Mouse (Mus musculus) forebrain, embryonic 10.5 days (tissue): ENCODE data around the gene Prkag1. TPM values are rescaled to one million over a fixed set of nuclear protein-coding genes. Genes with fewer than 3 reads are reported as not detected.
A peak's percentile ranks its signal among the peaks of the same experiment; 100 is the strongest.
"Not testable (repeated sequence)": the region's sequence is repeated elsewhere in the genome, so short reads cannot be mapped to it uniquely, and the experiment has no call there.

Source experiments
- DNase-seq: peaks from one replicate; pipeline ENCODE4 v3.0.0-alpha.2; 2017; ENCODE audit warnings: low spot score; ENCODE audit errors: extremely low spot score
- H3K27ac ChIP-seq: fragments of 300-500 bp; sonication (generic); 2 replicates; pipeline ENCODE4 v1.5.1; 2016; ENCODE audit warnings: mild to moderate bottlenecking
- H3K27me3 ChIP-seq: fragments of 300-500 bp; sonication (generic); 2 replicates; pipeline ENCODE4 v1.6.1; 2016; ENCODE audit warnings: mild to moderate bottlenecking; ENCODE audit not compliant: poor library complexity, severe bottlenecking
- H3K36me3 ChIP-seq: fragments of 300-500 bp; sonication (generic); replicated peaks from 2 replicates; pipeline ENCODE4 v1.6.1; 2016; ENCODE audit warnings: mild to moderate bottlenecking, moderate library complexity
- H3K4me1 ChIP-seq: fragments of 300-500 bp; sonication (generic); 2 replicates; pipeline ENCODE4 v1.6.1; 2016
- H3K4me3 ChIP-seq: fragments of 300-500 bp; sonication (generic); 2 replicates; pipeline ENCODE4 v1.5.1; 2016; ENCODE audit warnings: mild to moderate bottlenecking, moderate library complexity
- H3K9me3 ChIP-seq: fragments of 300-500 bp; sonication (generic); 2 replicates; pipeline ENCODE4 v1.6.1; 2016; ENCODE audit warnings: mild to moderate bottlenecking, moderate library complexity
- WGBS: fragments of 180-500 bp; shearing (Covaris S2); methylation state at CpG from one replicate; pipeline ENCODE4 v1.1.7; 2016; 5-methylcytosine and 5-hydroxymethylcytosine counted together
- polyA plus RNA-seq: library from polyadenylated mRNA; unstranded; fragments of >200 nt; fragmentation: Nextera tagmentation; extraction: Ambion mirVana; gene quantifications from 2 replicates; pipeline ENCODE4 v1.2.1, GENCODE M21; 2016

Prkag1 gene
- polyA plus RNA-seq, 1 experiment from 2014 or later: 90.4 TPM

DNA sequence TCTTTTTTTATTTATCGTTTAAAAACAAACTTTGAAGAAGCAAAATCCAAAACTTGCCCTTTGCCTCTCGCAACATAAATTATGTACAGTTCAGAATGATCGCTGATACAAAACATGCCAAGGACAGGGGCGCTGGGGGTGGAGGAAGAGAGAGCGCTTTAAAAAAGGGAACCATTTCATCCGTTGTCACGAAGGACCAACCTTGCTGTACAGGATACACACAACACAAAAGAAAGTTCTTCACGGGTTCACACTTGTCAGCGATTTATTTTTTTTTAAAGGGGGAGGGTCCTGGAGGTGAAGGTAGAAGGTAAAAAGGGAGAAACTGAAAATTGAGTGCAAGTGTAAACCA lies 339 bp upstream of the Prkag1 start:
- Histone ChIP-seq H3K4me1 (peaks cover 35% of the 10 kb centered on the region), H3K27ac (peak overlapping the region; percentile 92), H3K9me3 (no peaks in the 10 kb centered on the region), H3K4me3 (peak overlapping the region; percentile 85), H3K36me3 (peaks cover 59% of the 10 kb centered on the region), H3K27me3 (no peaks in the 10 kb centered on the region)
- 21% methylated on average over 9 of the region's 9 CpGs for WGBS
- no peak for DNase-seq

DNA sequence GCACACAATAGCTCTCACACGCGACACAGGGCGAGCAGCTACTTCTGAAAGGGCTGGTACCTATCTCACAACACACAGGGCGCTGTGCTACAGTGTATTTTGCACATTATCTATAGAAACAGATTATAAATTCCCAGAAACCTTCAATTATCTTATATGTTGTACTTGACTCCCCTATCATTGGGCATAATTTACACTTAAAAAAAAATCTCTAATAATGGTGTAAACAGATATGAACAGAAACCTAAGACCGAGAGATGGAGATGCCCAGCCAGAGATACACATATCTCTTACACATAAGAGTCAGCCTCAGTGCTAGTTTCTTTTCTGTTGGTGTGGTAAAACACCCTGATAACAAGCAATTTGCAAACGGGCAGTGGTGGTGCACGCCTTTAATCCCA lies 3.7 kb downstream of the Prkag1 start:
- 95% methylated on average over 7 of the region's 7 CpGs for WGBS
- no peaks in the 10 kb centered on the region for H3K9me3 ChIP-seq
- H3K27ac ChIP-seq: no peak overlapping the region
- H3K4me1 ChIP-seq: peaks cover 31% of the 10 kb centered on the region
- DNase-seq: no peak
- no peaks in the 10 kb centered on the region for H3K27me3 ChIP-seq
- no peak overlapping the region for H3K4me3 ChIP-seq
- H3K36me3 ChIP-seq: peaks cover 48% of the 10 kb centered on the region

DNA sequence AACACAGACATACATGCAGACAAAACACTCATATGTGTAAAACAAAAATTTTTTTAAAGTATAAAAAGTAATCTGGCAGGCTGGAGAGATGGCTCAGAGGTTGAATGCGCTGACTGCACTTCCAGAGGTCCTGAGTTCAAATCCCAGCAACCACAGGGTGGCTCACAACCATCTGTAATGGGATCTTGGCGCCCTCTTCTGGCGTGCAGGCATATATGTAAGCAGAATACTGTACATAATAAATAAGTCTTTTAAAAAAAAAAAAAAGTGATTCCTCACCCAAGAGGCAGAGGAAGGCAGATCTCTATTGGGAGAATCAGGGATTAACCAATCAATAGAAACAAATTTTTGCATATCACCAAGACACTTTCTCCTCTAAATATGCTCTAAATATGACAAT lies 7.9 kb downstream of the Prkag1 start:
- H3K9me3 ChIP-seq: no peaks in the 10 kb centered on the region
- H3K4me3 ChIP-seq: no peak overlapping the region
- H3K27me3 ChIP-seq: no peaks in the 10 kb centered on the region
- H3K36me3 ChIP-seq: peaks cover 60% of the 10 kb centered on the region
- no peak overlapping the region for H3K27ac ChIP-seq
- 66% methylated on average over 3 of the region's 3 CpGs for WGBS
- H3K4me1 ChIP-seq: 0 out of 2 replicates have a peak, but pooled peaks cover 5% of the 10 kb centered on the region
- no peak for DNase-seq

DNA sequence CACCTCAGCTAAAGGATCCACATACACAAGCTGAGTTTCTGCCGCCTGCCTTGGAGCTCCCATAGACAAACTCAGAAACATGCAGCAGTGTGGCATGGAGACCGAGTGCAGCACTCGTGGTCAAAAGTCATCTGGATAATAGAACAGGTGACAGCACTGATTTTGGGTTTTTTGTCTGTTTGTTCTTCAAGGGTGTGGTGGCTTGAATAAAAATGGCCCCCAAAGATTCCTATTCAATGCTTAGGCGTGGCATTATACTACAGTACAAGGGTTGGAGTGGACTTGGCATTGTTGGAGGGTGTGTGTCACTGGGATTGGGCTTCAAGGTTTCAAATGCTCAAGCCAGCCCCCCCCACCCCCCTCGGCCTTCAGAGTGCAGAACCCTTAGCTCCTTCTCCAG lies 9.2 kb downstream of the Prkag1 start:
- no peaks in the 10 kb centered on the region for H3K27me3 ChIP-seq
- no peak for DNase-seq
- H3K36me3 ChIP-seq: peaks cover 54% of the 10 kb centered on the region
- 0 out of 2 replicates have a peak, but pooled peaks cover 2% of the 10 kb centered on the region for H3K4me1 ChIP-seq
- no peak overlapping the region for H3K27ac ChIP-seq
- no peaks in the 10 kb centered on the region for H3K9me3 ChIP-seq
- WGBS: 87% methylated on average over 5 of the region's 5 CpGs
- H3K4me3 ChIP-seq: no peak overlapping the region

DNA sequence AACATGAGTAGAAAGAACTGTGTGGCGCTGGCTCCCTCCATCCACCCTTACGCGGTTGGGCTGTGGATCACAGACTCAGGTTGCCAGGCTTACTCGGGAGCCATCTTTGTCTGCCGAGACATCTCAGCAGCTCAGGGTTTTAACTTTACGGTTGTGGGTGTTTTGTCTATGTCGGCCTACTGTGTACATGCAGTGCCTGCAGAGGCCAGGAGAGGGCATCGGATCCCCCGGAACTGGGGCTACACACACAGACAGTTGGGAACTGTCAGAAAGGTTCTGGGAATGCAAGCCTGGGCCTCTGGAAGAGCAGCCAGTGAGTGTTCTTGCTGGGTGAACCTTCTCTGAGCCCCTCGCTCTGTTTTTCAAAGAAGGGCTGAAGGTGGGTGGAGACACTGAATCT lies 9.9 kb downstream of the Prkag1 start:
- WGBS: 22% methylated on average over 10 of the region's 10 CpGs

DNA sequence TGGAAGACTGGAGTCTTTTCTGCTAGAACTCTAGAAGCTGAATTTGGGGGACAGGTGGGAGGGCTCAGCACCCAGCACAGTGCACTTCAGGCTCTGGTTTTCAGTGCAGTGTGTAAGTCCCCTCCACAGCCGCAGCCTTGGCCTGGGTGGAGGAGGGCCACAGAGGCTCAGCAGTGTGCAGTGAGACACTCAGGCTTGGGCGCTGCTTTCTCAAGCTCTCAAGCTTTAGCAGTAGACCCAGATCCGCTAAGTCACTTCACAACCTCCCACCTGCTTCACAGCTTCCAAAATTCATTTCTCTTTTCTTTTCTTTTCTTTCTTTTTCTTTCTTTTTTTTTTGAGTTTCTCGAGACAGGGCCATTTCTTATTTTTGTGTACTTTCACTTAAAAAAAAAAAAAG lies 10.4 kb downstream of the Prkag1 start:
- 87% methylated on average over 4 of the region's 4 CpGs for WGBS
- Histone ChIP-seq H3K27me3 (no peaks in the 10 kb centered on the region), H3K4me1 (0 out of 2 replicates have a peak, but pooled peaks cover 2% of the 10 kb centered on the region), H3K9me3 (no peaks in the 10 kb centered on the region), H3K27ac (no peak overlapping the region), H3K36me3 (peaks cover 63% of the 10 kb centered on the region), H3K4me3 (no peak overlapping the region)
- no peak for DNase-seq

More for the DNA sequence above, 9.9 kb downstream of the Prkag1 start:
- H3K27me3 ChIP-seq: no peaks in the 10 kb centered on the region
- no peaks in the 10 kb centered on the region for H3K9me3 ChIP-seq
- 0 out of 2 replicates have a peak, but pooled peaks cover 2% of the 10 kb centered on the region for H3K4me1 ChIP-seq
- peaks cover 61% of the 10 kb centered on the region for H3K36me3 ChIP-seq
- no peak overlapping the region for H3K4me3 ChIP-seq
- no peak for DNase-seq
- no peak overlapping the region for H3K27ac ChIP-seq

DNA sequence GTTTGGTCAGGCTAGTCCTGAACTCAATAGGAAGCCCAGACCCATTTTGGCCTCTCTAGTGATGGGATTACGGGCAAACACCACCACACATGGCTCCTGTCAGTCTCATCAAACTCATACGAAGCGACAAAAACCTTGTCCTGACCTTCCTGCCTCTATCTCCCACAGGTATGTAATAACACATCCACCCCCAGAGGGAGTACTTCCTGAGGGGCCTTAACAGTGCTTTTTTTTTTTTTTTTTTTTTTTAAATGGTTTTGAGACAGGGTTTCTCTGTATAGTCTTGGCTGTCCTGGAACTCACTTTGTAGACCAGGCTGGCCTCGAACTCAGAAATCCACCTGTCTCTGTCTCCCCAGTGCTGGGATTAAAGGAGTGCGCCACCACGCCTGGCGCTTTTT lies 13.2 kb downstream of the Prkag1 start:
- Histone ChIP-seq H3K4me1 (0 out of 2 replicates have a peak, but pooled peaks cover 2% of the 10 kb centered on the region), H3K9me3 (no peaks in the 10 kb centered on the region), H3K27me3 (peaks cover 2% of the 10 kb centered on the region; the same call in 1 of the 2 replicates), H3K27ac (no peak overlapping the region), H3K36me3 (peaks cover 62% of the 10 kb centered on the region), H3K4me3 (no peak overlapping the region)
- 92% methylated on average over 7 of the region's 7 CpGs for WGBS
- DNase-seq: no peak

DNA sequence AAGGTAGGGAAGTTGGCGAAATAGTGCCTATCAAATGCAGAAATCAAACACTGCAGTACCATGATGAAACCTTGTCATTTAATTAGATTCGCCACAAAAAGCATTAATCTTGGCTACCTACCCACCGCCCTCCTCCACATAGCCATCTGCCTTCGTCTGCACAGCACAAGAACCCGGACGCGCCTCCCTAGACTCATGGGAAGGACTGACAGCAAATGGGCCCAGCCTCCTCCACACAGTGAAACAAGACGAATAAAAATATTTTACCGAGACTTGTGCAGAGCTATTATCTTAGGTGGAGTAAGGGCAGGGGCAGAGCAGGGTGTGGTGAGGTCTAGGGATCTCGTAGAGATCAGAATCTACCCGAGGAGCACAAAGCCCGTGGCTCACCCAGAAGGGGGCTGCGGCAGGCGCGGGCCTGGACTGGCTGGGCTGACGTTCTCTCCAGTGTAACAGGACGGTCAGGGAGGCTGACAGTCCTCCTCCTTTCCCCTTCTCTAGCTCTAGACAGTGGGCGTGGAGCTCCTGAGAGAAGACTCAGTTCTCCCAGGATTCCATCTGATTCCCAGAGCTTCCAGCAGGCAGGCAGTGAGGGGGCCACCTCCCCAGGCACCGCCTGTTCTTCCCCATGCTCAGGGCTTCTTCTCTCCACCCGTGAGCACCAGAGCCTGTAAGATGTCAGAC lies 18.4 kb downstream of the Prkag1 start:
- H3K36me3 ChIP-seq: peaks cover 56% of the 10 kb centered on the region
- no peak overlapping the region for H3K4me3 ChIP-seq
- no peak overlapping the region for H3K27ac ChIP-seq
- WGBS: 89% methylated on average over 20 of the region's 20 CpGs
- H3K9me3 ChIP-seq: no peaks in the 10 kb centered on the region
- H3K27me3 ChIP-seq: peaks cover 41% of the 10 kb centered on the region
- DNase-seq: no peak
- H3K4me1 ChIP-seq: peaks cover 18% of the 10 kb centered on the region

DNA sequence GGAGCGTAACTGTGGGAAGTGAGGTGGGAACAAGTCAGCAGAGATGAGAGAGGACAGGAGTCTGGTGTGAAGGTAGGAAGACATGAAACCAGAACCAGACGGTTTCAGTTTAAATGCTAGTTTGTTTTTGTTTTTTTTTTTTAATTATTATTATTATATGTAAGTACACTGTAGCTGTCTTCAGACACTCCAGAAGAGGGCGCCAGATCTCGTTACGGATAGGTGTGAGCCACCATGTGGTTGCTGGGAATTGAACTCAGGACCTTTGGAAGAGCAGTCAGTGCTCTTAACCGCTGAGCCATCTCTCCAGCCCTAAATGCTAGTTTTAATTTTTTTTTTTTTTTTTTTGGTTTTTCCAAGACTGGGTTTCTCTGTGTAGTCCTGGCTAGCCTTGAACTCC lies 21.1 kb downstream of the Prkag1 start:
- H3K4me1 ChIP-seq: peaks cover 45% of the 10 kb centered on the region
- peaks cover 68% of the 10 kb centered on the region for H3K27me3 ChIP-seq
- 75% methylated on average over 6 of the region's 6 CpGs for WGBS
- peaks cover 41% of the 10 kb centered on the region for H3K36me3 ChIP-seq
- not testable (repeated sequence) for H3K27ac ChIP-seq, H3K9me3 ChIP-seq, DNase-seq, H3K4me3 ChIP-seq

DNA sequence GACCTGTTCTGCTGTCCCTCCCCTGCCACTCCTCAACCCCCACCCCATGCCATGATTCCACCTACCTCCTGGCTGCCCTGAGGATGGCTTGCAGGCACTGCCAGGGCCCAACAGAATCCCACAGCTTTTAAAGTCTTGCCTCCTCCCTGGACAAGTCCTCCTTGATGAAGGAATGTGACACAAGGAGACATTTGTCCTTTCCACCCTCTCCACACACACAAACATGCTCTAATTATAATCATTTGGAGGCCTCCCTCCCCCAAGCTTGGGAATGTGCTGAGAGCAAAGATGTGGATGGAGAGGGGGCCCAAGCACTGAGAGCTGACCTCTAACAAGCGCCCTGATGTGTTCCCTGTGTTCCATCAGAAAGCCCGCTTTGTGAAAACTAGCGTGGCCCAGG lies 21.9 kb downstream of the Prkag1 start, which contains the start of gene Ddn:
Ddn (minus strand) TSS at position 101 of the 400 bp plus-strand sequence.
- peak within 1 kb of the TSS; percentile 48 for H3K4me3 ChIP-seq
- WGBS: 34% methylated on average over 3 of the region's 3 CpGs
- H3K27me3 ChIP-seq: peaks cover 76% of the 10 kb centered on the region
- H3K4me1 ChIP-seq: peaks cover 50% of the 10 kb centered on the region
- DNase-seq: no peak
- H3K27ac ChIP-seq: no peak within 1 kb of the TSS
- no peaks in the 10 kb centered on the region for H3K9me3 ChIP-seq
- H3K36me3 ChIP-seq: peaks cover 35% of the 10 kb centered on the region

DNA sequence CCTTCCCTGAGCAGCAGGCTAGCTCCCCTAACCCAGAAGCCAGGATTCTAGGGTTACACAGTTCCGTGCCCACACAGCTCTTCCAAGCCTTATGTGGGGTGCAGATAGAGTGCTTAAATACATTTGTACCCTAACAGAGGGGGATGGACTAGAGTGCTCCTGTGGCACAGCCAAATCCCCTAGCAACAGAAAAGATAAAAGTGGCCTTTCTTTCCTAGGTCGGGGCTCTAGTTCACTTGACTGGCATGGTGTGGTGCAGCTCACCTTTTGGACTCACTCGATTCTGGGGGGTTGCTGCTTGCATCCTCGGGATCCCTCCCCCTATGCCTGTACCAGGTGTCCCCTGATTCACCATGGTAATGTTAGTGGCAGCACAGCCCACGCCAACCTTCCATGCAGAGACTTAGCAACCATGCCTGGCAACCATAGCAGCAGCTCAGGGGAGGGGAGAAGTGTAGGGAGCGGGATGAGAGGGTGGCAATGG lies 22.6 kb downstream of the Prkag1 start:
- DNase-seq: no peak
- peaks cover 55% of the 10 kb centered on the region for H3K4me1 ChIP-seq
- no peak overlapping the region for H3K27ac ChIP-seq
- no peaks in the 10 kb centered on the region for H3K9me3 ChIP-seq
- H3K27me3 ChIP-seq: peaks cover 83% of the 10 kb centered on the region
- peaks cover 28% of the 10 kb centered on the region for H3K36me3 ChIP-seq
- peak overlapping the region; percentile 48; the same call in 1 of the 2 replicates for H3K4me3 ChIP-seq
- WGBS: 11% methylated on average over 6 of the region's 6 CpGs

DNA sequence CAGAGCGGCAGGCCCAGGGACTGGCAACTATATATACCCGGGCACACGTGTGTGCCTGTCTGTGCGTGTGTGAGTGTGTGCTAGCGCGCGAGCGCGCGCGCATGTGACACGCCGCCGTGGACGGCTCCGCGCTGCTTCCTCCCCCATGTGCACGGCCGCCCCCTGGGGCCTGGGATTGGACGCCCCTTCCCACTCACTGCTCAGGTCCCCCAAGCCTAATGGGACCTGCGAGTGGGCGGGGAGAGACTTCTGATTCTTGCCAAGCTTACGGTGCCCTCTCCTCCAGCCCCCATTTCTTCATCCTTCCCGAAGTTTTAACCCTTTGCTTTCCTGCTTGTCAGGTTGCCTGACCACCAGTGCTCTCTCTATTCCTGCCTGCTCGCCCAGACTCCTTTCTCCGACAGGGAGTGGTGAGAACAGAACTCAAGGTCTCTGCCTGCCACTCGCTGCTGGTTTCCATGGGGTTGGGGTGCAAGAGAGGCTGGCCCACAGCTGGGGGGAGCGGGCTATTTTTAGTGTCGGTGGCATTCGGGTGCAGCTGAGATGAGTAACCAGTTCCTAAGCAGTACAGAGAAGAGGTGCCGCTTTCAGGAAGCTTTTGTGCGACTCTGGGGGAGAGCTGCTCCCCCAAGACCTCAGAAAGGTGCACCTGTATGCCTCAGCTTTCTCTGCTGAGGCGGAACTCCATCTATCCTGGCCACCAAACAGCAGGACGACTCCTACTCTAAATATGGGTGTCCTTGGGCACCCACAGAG lies 23.2 kb downstream of the Prkag1 start:
- WGBS: under 1% methylated on average over 34 of the region's 34 CpGs
- no peaks in the 10 kb centered on the region for H3K9me3 ChIP-seq
- H3K36me3 ChIP-seq: peaks cover 22% of the 10 kb centered on the region
- peak overlapping the region; percentile 48 for H3K4me3 ChIP-seq
- DNase-seq: no peak
- peaks cover 86% of the 10 kb centered on the region for H3K27me3 ChIP-seq
- H3K27ac ChIP-seq: no peak overlapping the region
- H3K4me1 ChIP-seq: peaks cover 62% of the 10 kb centered on the region
